Comparison of ENCODE assay signal across 8 mouse cellular contexts in the genomic region with DNA sequence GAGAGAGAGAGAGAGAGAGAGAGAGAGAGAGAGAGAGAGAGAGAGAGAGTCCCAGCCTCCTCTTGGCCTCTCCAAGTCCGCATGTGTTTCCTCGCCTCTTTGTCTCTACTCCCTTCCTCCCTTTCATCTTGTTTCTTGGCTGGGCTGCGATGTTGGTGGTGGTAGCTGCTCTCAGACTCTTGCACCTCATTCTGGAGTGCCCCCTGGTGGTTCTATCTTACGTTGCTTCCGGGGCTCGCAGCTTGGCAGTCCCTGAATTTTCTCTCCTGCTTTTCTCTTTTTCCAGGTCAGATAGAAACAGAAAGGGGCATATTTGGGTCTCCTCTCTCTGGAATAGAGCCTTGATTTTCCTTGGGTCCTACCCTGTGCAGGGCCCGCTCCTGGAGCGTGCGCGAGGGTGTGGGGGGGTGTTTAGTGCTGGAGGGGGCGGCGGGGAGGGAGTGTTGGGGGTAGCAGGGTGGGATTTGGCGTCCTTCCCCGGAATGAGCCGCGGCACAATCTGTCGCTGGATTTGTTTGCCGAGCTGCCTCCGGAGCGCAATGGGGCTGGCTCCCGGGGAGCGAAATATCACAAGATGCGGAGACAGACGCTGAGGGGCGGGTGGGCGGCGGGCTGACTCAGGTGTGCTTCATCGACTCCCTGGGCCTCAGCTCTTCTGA. TPM values are rescaled to one million over a fixed set of nuclear protein-coding genes. Genes with fewer than 3 reads are reported as not detected.
A peak's percentile ranks its signal among the peaks of the same experiment; 100 is the strongest.
DNase-seq lines count a peak whose midpoint lies in the region; ATAC-seq and TF ChIP-seq lines count a peak whose summit lies in the region.

No protein-coding gene starts in this region.

- DNase-seq in adrenal gland, adult 8-10 months: peak; percentile 63
- peak; percentile 80 to 82 for DNase-seq in heart, postnatal 36 days
- peak; percentile 86 to 92 for DNase-seq in layer of hippocampus, adult 18-20 months (ENCODE audit: low spot score in 2 of 2)
- peak; percentile 79 for DNase-seq in thymus, postnatal 0 days (ENCODE audit: low spot score)

- 0 out of 2 replicates have a peak overlapping the region, but pooled peaks have one; percentile 31 for H3K27ac ChIP-seq in forebrain, embryonic 12.5 days
- no peak overlapping the region for H3K27ac ChIP-seq in lung, embryonic 16.5 days (ENCODE audit: low read length)
- no peak overlapping the region for H3K27ac ChIP-seq in olfactory bulb, adult 2 months (ENCODE audit: insufficient read depth, low read depth, low read length)

- peak overlapping the region; percentile 65 for H3K4me3 ChIP-seq in forebrain, embryonic 12.5 days (replicated peaks)
- peak overlapping the region; percentile 39 for H3K4me3 ChIP-seq in lung, embryonic 16.5 days (ENCODE audit: low read length)
- H3K4me3 ChIP-seq in olfactory bulb, adult 2 months (ENCODE audit: insufficient read depth, low read depth, low read length): peak overlapping the region; percentile 8; the same call in 1 of the 2 replicates

- 1% methylated on average over 28 of the region's 28 CpGs for WGBS in forebrain, embryonic 12.5 days
- 2% methylated on average over 28 of the region's 28 CpGs for WGBS in lung, embryonic 16.5 days
- WGBS in olfactory bulb, adult 2 months: 2% methylated on average over 28 of the region's 28 CpGs

- peak; percentile 75 for ATAC-seq in CD4-positive, CD25-positive, alpha-beta regulatory T cell, adult 4 months
- no peak; the same call in 1 of the 2 replicates for ATAC-seq in forebrain, embryonic 12.5 days (ENCODE audit: low FRiP score)
- peak; percentile 26; the same call in 1 of the 2 replicates for ATAC-seq in lung, embryonic 16.5 days (ENCODE audit: low read depth)

- H3K36me3 ChIP-seq in forebrain, embryonic 12.5 days (replicated peaks): no peaks in the 10 kb centered on the region
- no peaks in the 10 kb centered on the region for H3K36me3 ChIP-seq in lung, embryonic 16.5 days (ENCODE audit: control insufficient read depth, insufficient read depth, low read length)

- peaks cover 74% of the 10 kb centered on the region for H3K27me3 ChIP-seq in forebrain, embryonic 12.5 days
- H3K27me3 ChIP-seq in lung, embryonic 16.5 days (ENCODE audit: control insufficient read depth, insufficient read depth, low read depth, low read length): peaks cover 54% of the 10 kb centered on the region

- H3K4me1 ChIP-seq in forebrain, embryonic 12.5 days: peaks cover 40% of the 10 kb centered on the region
- peaks cover 34% of the 10 kb centered on the region for H3K4me1 ChIP-seq in lung, embryonic 16.5 days (replicated peaks; ENCODE audit: control insufficient read depth, insufficient read depth, low read length)
- peaks cover 29% of the 10 kb centered on the region for H3K4me1 ChIP-seq in olfactory bulb, adult 2 months (ENCODE audit: control insufficient read depth, insufficient read depth, low read length)

- no peak for TF ChIP-seq POLR2A in olfactory bulb, adult 2 months (IDR thresholded peaks at IDR 0.05; ENCODE audit: insufficient read depth, low read depth, low read length)

- peak; percentile 37; the same call in 1 of the 2 replicates for TF ChIP-seq CTCF in olfactory bulb, adult 2 months (IDR thresholded peaks at IDR 0.05; ENCODE audit: insufficient read depth, low read depth, low read length)

- H3K9me3 ChIP-seq in forebrain, embryonic 12.5 days: no peaks in the 10 kb centered on the region
- no peaks in the 10 kb centered on the region for H3K9me3 ChIP-seq in lung, embryonic 16.5 days (ENCODE audit: control insufficient read depth, low read length)

- H3K4me2 ChIP-seq in forebrain, embryonic 12.5 days: peak overlapping the region; percentile 79
- peak overlapping the region; percentile 96 for H3K4me2 ChIP-seq in lung, embryonic 16.5 days (ENCODE audit: low read depth, low read length)

- H3K9ac ChIP-seq in forebrain, embryonic 12.5 days: no peak overlapping the region
- peak overlapping the region; percentile 14; the same call in 1 of the 2 replicates for H3K9ac ChIP-seq in lung, embryonic 16.5 days (ENCODE audit: low read length)

- intact Hi-C loops in heart, postnatal 36 days (cut with DNase I): loop anchor here (2.0 kb wide), 1 partner anchor 68 kb away; no protein-coding TSS in a partner anchor

RNA-seq across cellular contexts. Expression of gene Rtn4rl2, which starts 2.3 kb away (rescaled TPM):
- not detected for polyA plus RNA-seq in CD4-positive, CD25-positive, alpha-beta regulatory T cell, adult 4 months (2017; shearing (Covaris generic))
- total RNA-seq in adrenal gland, adult 8-10 months (2022): 1 to 10 TPM; 1.2 to 1.8 (median 1.6) TPM
- 5.2 and 7.9 TPM in 2 replicates for polyA plus RNA-seq in forebrain, embryonic 12.5 days (2016; fragmentation: Nextera tagmentation; extraction: Ambion mirVana)
- total RNA-seq in heart, postnatal 36 days (2021): 1 to 10 TPM; 2.6 to 3.2 TPM
- 100 to 1,000 TPM; 103 to 104 TPM for total RNA-seq in layer of hippocampus, adult 18-20 months (2021)
- 0.16 and 0.31 TPM in 2 replicates for polyA plus RNA-seq in lung, embryonic 16.5 days (2015; fragmentation: Nextera tagmentation; extraction: Ambion mirVana)
- polyA plus RNA-seq in olfactory bulb, adult 2 months (2012; ENCODE audit: insufficient read depth, insufficient read length, low replicate concordance, missing spikeins): not detected in 2 replicates
- polyA plus RNA-seq in thymus, postnatal 0 days (2015; fragmentation: Nextera tagmentation; extraction: Ambion mirVana): 0.10 and 0.22 TPM in 2 replicates

RNA-seq across cellular contexts. Expression of gene Slc43a3, which starts 47.6 kb away (rescaled TPM):
- 10 to 100 TPM in 1 of 2 experiments, 1 to 10 TPM in 1; 7.0 to 10.7 TPM for polyA plus RNA-seq in CD4-positive, CD25-positive, alpha-beta regulatory T cell, adult 4 months (2017; shearing (Covaris generic))
- total RNA-seq in adrenal gland, adult 8-10 months (2022): 10 to 100 TPM; 63.1 to 81.5 (median 75.7) TPM
- 10.1 and 11.3 TPM in 2 replicates for polyA plus RNA-seq in forebrain, embryonic 12.5 days (2016; fragmentation: Nextera tagmentation; extraction: Ambion mirVana)
- 100 to 1,000 TPM in 1 of 2 experiments, 10 to 100 TPM in 1; 58.7 to 102 TPM for total RNA-seq in heart, postnatal 36 days (2021)
- total RNA-seq in layer of hippocampus, adult 18-20 months (2021): under 1 TPM; 0.30 to 0.58 TPM
- 87.3 and 92.8 TPM in 2 replicates for polyA plus RNA-seq in lung, embryonic 16.5 days (2015; fragmentation: Nextera tagmentation; extraction: Ambion mirVana)
- polyA plus RNA-seq in olfactory bulb, adult 2 months (2012; ENCODE audit: insufficient read depth, insufficient read length, low replicate concordance, missing spikeins): not detected in 2 replicates
- polyA plus RNA-seq in thymus, postnatal 0 days (2015; fragmentation: Nextera tagmentation; extraction: Ambion mirVana): 29.1 and 30.0 TPM in 2 replicates

RNA-seq across cellular contexts. Expression of gene Slc43a1, which starts 50.1 kb away (rescaled TPM):
- polyA plus RNA-seq in CD4-positive, CD25-positive, alpha-beta regulatory T cell, adult 4 months (2017; shearing (Covaris generic)): 1 to 10 TPM; 3.8 to 4.7 TPM
- 1 to 10 TPM; 3.0 to 7.5 (median 5.5) TPM for total RNA-seq in adrenal gland, adult 8-10 months (2022)
- 11.4 and 14.4 TPM in 2 replicates for polyA plus RNA-seq in forebrain, embryonic 12.5 days (2016; fragmentation: Nextera tagmentation; extraction: Ambion mirVana)
- 1 to 10 TPM; 2.1 to 2.5 TPM for total RNA-seq in heart, postnatal 36 days (2021)
- under 1 TPM; 0.15 to 0.27 TPM for total RNA-seq in layer of hippocampus, adult 18-20 months (2021)
- 16.5 and 20.4 TPM in 2 replicates for polyA plus RNA-seq in lung, embryonic 16.5 days (2015; fragmentation: Nextera tagmentation; extraction: Ambion mirVana)
- polyA plus RNA-seq in olfactory bulb, adult 2 months (2012; ENCODE audit: insufficient read depth, insufficient read length, low replicate concordance, missing spikeins): not detected in 2 replicates
- polyA plus RNA-seq in thymus, postnatal 0 days (2015; fragmentation: Nextera tagmentation; extraction: Ambion mirVana): 19.7 and 22.7 TPM in 2 replicates

Comparison
In these comparisons a context has a peak if more than half of its experiments do, and no peak if none do; other contexts are left out.
1. H3K4me3 ChIP-seq: peak in every context shown above with its lines; median percentile 65 in forebrain, embryonic 12.5 days; 39 in lung, embryonic 16.5 days; 8 in olfactory bulb, adult 2 months.